Mouse (Mus musculus): ENCODE data around the gene Nfatc4. TPM values are rescaled to one million over a fixed set of nuclear protein-coding genes. Genes with fewer than 3 reads are reported as not detected.

Nfatc4 gene
- polyA plus RNA-seq, 1 experiment from 2014 or later, result 15.3 TPM

DNA sequence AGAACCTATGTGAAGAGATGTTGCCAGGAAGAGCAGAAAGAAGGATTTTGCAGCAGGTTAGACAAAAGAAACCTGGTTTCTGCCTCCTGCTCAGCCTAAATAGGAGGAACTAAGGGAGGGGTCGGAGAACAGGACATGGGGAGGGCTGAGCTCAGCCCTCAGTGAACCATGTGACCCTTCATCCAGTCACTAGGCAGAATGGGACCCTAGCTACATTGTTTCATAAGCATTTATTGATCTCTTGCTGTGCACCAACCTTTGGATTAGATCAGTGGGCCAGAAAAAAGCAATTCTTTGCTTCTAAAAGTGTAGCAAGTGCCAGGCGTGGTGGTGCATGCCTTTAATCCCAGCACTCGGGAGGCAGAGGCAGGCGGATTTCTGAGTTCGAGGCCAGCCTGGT lies 15.4 kb downstream of the Nfatc4 start:
- Histone ChIP-seq H3K36me3 (ENCODE audit: control insufficient read depth, insufficient read depth, low read length) (no peaks in the 10 kb centered on the region), H3K27me3 (replicated peaks; ENCODE audit: control insufficient read depth, insufficient read depth, low read length) (no peaks in the 10 kb centered on the region), H3K27ac (ENCODE audit: low read depth, low read length) (no peak overlapping the region), H3K4me2 (no peak overlapping the region), H3K4me1 (replicated peaks; ENCODE audit: control insufficient read depth, insufficient read depth, low read length) (0 out of 2 replicates have a peak, but pooled peaks cover 4% of the 10 kb centered on the region), H3K9me3 (ENCODE audit: control insufficient read depth, low read length) (no peaks in the 10 kb centered on the region), H3K9ac (ENCODE audit: low read depth, low read length) (no peak overlapping the region), H3K4me3 (ENCODE audit: low read depth, low read length) (no peak overlapping the region)
- 80% methylated on average over 5 of the region's 5 CpGs for WGBS
- ATAC-seq (replicated peaks; ENCODE audit: low FRiP score) (no peak), DNase-seq (ENCODE audit: low spot score) (no peak)

DNA sequence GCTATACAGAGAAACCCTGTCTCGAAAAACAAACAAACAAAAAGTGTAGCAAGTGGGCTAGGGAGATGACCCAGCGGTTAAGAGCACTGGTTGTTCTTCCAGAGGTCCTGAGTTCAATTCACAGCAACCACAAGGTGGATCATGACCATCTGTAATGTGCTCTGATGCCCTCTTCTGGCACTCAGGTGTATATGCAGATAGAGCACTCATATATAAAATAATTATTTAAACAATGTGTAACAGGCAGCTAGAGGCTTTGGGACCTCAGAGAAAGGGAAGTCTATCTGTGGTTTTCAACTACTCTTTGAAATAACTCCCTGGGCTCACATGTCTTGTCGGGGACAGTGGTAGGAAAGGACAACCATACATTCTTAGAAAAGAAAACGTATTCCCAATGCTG lies 15.8 kb downstream of the Nfatc4 start:
- no peak overlapping the region for H3K27ac ChIP-seq (ENCODE audit: low read depth, low read length)
- H3K9me3 ChIP-seq (ENCODE audit: control insufficient read depth, low read length), result no peaks in the 10 kb centered on the region
- H3K27me3 ChIP-seq (replicated peaks; ENCODE audit: control insufficient read depth, insufficient read depth, low read length), result no peaks in the 10 kb centered on the region
- no peak overlapping the region for H3K9ac ChIP-seq (ENCODE audit: low read depth, low read length)
- no peak overlapping the region for H3K4me3 ChIP-seq (ENCODE audit: low read depth, low read length)
- no peak overlapping the region for H3K4me2 ChIP-seq
- no peak for ATAC-seq (replicated peaks; ENCODE audit: low FRiP score)
- no peaks in the 10 kb centered on the region for H3K36me3 ChIP-seq (ENCODE audit: control insufficient read depth, insufficient read depth, low read length)
- WGBS, result 71% methylated on average over 4 of the region's 4 CpGs
- H3K4me1 ChIP-seq (replicated peaks; ENCODE audit: control insufficient read depth, insufficient read depth, low read length), result 0 out of 2 replicates have a peak, but pooled peaks cover 4% of the 10 kb centered on the region
- no peak for DNase-seq (ENCODE audit: low spot score)

DNA sequence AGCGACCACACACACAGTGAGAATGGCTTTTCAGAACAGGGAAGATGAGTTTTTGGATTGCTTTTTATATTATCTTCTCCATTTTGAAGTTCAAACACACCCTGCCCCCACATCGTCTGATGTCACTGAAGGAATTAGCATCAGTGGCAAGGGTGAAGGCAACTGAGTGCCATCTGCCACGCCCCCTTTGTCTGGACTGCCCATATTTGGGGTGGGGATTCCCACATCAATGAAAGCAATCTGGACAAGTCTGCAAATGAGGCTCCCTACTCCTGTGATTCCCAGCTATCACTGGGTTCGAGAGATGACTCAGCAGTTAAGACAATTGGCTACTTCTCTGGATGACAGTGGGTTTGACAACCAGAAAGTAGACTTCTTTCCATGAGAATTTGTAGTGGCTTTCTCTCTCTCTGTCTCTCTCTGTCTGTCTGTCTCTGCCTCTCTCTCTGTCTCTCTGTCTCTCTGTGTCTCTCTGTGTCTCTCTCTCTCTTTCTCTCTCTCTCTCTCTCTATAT lies 18.0 kb downstream of the Nfatc4 start:
- 65% methylated on average over 4 of the region's 4 CpGs for WGBS
- ATAC-seq (replicated peaks; ENCODE audit: low FRiP score) (no peak), DNase-seq (ENCODE audit: low spot score) (no peak)
- H3K4me2 ChIP-seq, result no peak overlapping the region
- no peaks in the 10 kb centered on the region for H3K36me3 ChIP-seq (ENCODE audit: control insufficient read depth, insufficient read depth, low read length)
- no peak overlapping the region for H3K4me3 ChIP-seq (ENCODE audit: low read depth, low read length)
- H3K4me1 ChIP-seq (replicated peaks; ENCODE audit: control insufficient read depth, insufficient read depth, low read length), result no peaks in the 10 kb centered on the region
- no peaks in the 10 kb centered on the region for H3K9me3 ChIP-seq (ENCODE audit: control insufficient read depth, low read length)
- no peaks in the 10 kb centered on the region for H3K27me3 ChIP-seq (replicated peaks; ENCODE audit: control insufficient read depth, insufficient read depth, low read length)
- H3K27ac ChIP-seq (ENCODE audit: low read depth, low read length), result no peak overlapping the region
- H3K9ac ChIP-seq (ENCODE audit: low read depth, low read length), result no peak overlapping the region

DNA sequence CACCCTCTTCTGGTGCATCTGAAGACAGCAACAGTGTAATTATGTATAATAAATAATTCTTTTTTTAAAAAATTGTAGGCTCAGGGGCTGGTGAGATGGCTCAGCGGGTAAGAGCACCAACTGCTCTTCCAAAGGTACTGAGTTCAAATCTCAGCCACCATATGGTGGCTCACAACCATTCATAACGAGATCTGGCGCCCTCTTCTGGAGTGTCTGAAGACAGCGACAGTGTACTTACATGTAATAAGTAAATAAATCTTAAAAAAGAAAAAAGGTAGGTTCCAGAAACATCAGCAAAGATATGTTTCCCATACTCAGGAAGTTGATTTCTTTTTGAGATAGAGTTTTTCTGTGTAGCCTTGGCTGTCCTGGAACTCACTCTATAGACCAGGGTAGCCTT lies 19.9 kb downstream of the Nfatc4 start:
- no peak overlapping the region for H3K27ac ChIP-seq (ENCODE audit: low read depth, low read length)
- H3K27me3 ChIP-seq (replicated peaks; ENCODE audit: control insufficient read depth, insufficient read depth, low read length), result no peaks in the 10 kb centered on the region
- H3K4me3 ChIP-seq (ENCODE audit: low read depth, low read length), result no peak overlapping the region
- no peak overlapping the region for H3K4me2 ChIP-seq
- WGBS, result 67% methylated on average over 4 of the region's 4 CpGs
- no peak overlapping the region for H3K9ac ChIP-seq (ENCODE audit: low read depth, low read length)
- DNase-seq (ENCODE audit: low spot score) (no peak), ATAC-seq (replicated peaks; ENCODE audit: low FRiP score) (no peak)
- peaks cover 4% of the 10 kb centered on the region; the same call in 1 of the 2 replicates for H3K4me1 ChIP-seq (replicated peaks; ENCODE audit: control insufficient read depth, insufficient read depth, low read length)
- H3K36me3 ChIP-seq (ENCODE audit: control insufficient read depth, insufficient read depth, low read length), result no peaks in the 10 kb centered on the region
- no peaks in the 10 kb centered on the region for H3K9me3 ChIP-seq (ENCODE audit: control insufficient read depth, low read length)

DNA sequence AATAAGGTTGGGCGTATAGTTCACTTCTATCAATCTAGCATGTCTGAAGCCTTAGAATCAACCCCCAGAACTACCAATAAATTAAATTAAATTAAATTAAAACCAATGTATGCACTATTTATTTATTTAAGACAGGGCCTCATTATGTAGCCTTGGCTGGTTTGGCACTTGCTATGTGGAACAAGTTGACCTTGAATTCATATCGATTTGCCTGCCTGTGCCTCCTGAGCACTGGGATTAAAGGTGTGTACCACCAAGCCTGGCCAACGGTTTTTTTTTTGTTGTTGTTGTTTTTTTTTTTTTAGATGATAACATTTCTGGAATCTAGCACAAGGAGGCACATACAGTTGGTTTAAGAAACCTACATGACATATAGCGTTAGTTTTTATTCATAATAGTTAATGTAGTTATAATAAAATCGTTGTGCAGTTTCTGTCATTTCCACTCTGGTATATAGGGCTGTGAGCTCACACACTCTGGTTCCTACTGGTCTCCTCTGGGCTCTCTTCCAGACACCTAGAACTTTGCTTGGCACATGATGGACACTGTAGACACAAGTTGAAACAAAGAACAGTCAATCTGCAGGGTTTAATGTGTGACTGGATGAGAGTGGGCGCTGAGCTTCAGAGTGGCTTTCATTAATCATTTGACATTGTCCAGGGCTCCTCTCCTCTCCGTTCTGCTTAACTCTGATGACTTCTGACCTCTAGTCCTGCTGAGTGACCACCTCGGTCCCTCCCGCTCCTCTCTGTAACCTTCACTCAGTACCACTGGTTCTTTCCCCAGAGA lies 22.8 kb downstream of the Nfatc4 start:
- no peak for ATAC-seq (replicated peaks; ENCODE audit: low FRiP score)
- H3K9ac ChIP-seq (ENCODE audit: low read depth, low read length), result no peak overlapping the region
- no peak overlapping the region; the same call in 1 of the 2 replicates for H3K27ac ChIP-seq (ENCODE audit: low read depth, low read length)
- no peak overlapping the region for H3K4me3 ChIP-seq (ENCODE audit: low read depth, low read length)
- H3K4me1 ChIP-seq (replicated peaks; ENCODE audit: control insufficient read depth, insufficient read depth, low read length), result peaks cover 4% of the 10 kb centered on the region; the same call in 1 of the 2 replicates
- WGBS, result 67% methylated on average over 9 of the region's 9 CpGs
- no peaks in the 10 kb centered on the region for H3K27me3 ChIP-seq (replicated peaks; ENCODE audit: control insufficient read depth, insufficient read depth, low read length)
- DNase-seq (ENCODE audit: low spot score), result no peak
- peak overlapping the region; percentile 14; the same call in 1 of the 2 replicates for H3K4me2 ChIP-seq
- H3K36me3 ChIP-seq (ENCODE audit: control insufficient read depth, insufficient read depth, low read length), result no peaks in the 10 kb centered on the region
- no peaks in the 10 kb centered on the region for H3K9me3 ChIP-seq (ENCODE audit: control insufficient read depth, low read length)

DNA sequence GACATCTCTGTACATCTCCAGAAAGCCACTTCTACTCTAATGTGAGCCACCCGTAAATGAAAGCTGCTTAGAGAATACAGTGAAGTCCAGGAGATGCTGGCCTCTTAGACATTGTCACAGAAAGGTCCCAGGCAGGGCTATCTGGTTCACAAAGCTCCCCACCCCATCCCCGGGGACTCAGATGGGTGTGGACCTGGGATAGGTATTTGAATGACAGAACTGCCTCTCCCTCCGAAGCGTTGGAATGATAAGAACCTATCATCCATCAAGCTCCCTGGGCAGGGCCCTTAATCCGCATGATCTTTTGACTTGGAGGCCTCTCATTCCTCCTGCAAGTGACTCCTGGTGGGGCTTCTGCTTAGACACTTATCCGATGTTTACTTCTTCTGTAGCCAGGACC lies 27.9 kb downstream of the Nfatc4 start:
- Histone ChIP-seq H3K9me3 (ENCODE audit: control insufficient read depth, low read length) (no peaks in the 10 kb centered on the region), H3K36me3 (ENCODE audit: control insufficient read depth, insufficient read depth, low read length) (no peaks in the 10 kb centered on the region), H3K27ac (ENCODE audit: low read depth, low read length) (no peak overlapping the region), H3K4me2 (no peak overlapping the region), H3K4me3 (ENCODE audit: low read depth, low read length) (no peak overlapping the region), H3K27me3 (replicated peaks; ENCODE audit: control insufficient read depth, insufficient read depth, low read length) (no peaks in the 10 kb centered on the region; the same call in 1 of the 2 replicates), H3K4me1 (replicated peaks; ENCODE audit: control insufficient read depth, insufficient read depth, low read length) (peaks cover 41% of the 10 kb centered on the region), H3K9ac (ENCODE audit: low read depth, low read length) (no peak overlapping the region)
- DNase-seq (ENCODE audit: low spot score) (no peak), ATAC-seq (replicated peaks; ENCODE audit: low FRiP score) (no peak)
- 38% methylated on average over 6 of the region's 6 CpGs for WGBS

DNA sequence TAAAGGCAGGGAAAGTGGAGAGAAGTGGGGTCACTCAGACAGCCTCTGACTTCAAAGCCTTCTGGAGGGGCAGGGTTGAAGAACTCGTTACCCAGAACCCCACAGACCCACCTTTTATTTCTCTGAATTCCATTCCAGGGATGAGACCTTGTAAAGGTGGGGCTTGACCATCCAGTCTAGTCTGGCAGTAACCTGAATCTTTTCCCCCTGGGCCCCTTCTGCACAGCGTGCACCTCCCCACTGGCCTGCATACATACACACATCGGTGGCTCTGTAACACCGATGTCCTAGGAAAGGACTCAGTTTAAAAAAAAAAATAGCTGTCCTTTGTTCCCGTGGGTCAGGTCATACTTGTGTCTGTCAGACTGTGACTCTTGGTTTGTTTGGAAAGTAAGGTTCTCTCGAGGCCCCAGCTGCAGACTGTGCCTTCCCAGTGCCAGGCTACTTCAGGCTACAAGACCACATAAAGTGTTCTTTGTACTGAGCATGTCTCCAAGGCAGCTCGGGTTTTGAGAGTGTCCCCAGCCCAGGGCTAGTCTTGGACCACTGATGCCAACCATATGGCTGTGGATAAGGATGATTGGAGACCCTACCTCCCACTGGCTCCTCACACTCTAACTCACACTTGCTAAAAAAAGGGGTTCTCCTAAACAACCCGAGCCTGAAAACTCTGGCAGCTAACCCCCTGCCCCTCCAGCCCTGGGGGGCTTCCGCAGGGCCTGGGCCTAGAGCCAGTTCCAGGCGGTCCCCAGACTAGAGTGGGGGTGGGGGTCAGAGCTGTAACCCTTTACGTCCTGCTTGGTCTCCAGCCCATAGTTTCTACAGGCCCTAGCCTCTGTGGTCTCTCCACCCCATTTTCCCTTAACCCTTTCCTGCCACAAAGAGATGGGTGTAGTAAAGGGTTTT lies 30.0 kb downstream of the Nfatc4 start:
- Histone ChIP-seq H3K27me3 (replicated peaks; ENCODE audit: control insufficient read depth, insufficient read depth, low read length) (no peaks in the 10 kb centered on the region; the same call in 1 of the 2 replicates), H3K9ac (ENCODE audit: low read depth, low read length) (peak overlapping the region; percentile 74), H3K4me2 (peak overlapping the region; percentile 87), H3K4me3 (ENCODE audit: low read depth, low read length) (peak overlapping the region; percentile 63), H3K36me3 (ENCODE audit: control insufficient read depth, insufficient read depth, low read length) (no peaks in the 10 kb centered on the region), H3K9me3 (ENCODE audit: control insufficient read depth, low read length) (no peaks in the 10 kb centered on the region), H3K27ac (ENCODE audit: low read depth, low read length) (peak overlapping the region; percentile 91), H3K4me1 (replicated peaks; ENCODE audit: control insufficient read depth, insufficient read depth, low read length) (peaks cover 47% of the 10 kb centered on the region)
- peak; percentile 61 for ATAC-seq (replicated peaks; ENCODE audit: low FRiP score)
- WGBS, result 20% methylated on average over 11 of the region's 11 CpGs
- peak; percentile 66 for DNase-seq (ENCODE audit: low spot score)

DNA sequence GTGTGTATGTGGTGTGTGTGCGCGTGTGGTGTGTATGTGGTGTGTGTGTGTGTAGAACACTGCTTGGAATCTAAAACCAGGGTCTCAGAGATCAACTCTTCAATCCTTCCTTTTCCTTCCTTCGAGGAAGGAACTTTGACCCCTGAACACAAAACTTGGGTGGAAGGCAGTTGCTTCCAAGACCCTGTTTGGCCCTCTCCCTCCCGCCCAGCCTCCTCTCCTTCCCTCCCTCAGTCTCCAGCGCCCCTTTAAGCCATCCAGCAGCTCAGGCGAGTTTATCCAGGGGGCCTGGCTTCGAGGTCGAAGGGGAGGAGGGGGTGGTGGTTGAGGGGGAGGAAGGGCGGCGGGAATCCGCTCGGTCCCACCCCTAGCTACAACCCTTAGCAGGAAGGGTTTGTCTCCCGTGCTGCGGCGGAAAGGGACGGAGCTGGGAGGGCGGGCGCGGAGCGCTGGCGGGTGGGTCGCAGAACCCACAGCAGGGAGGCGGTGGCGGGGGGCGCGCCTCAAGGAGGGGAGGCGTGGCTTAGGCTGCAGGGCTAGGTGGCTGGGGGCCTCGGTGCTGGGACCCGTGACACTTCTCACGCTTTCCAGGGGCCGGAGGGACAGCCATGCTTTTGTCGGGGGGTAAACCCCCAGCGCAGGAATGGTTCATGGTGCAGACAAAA lies 30.8 kb downstream of the Nfatc4 start, which contains the start of gene Nynrin:
Nynrin (plus strand) TSS at position 390 of the 665 bp plus-strand sequence.
- H3K4me1 ChIP-seq (replicated peaks; ENCODE audit: control insufficient read depth, insufficient read depth, low read length), result peaks cover 47% of the 10 kb centered on the region
- WGBS, result 4% methylated on average over 32 of the region's 33 CpGs
- ATAC-seq (replicated peaks; ENCODE audit: low FRiP score), result peak; percentile 77

More for the DNA sequence above, 30.8 kb downstream of the Nfatc4 start, which contains the start of gene Nynrin:
- H3K9me3 ChIP-seq (ENCODE audit: control insufficient read depth, low read length), result no peaks in the 10 kb centered on the region
- no peaks in the 10 kb centered on the region for H3K36me3 ChIP-seq (ENCODE audit: control insufficient read depth, insufficient read depth, low read length)
- peak; percentile 80 for DNase-seq (ENCODE audit: low spot score)
- peak within 1 kb of the TSS; percentile 63 for H3K4me3 ChIP-seq (ENCODE audit: low read depth, low read length)
- peak within 1 kb of the TSS; percentile 87 for H3K4me2 ChIP-seq
- peak within 1 kb of the TSS; percentile 74 for H3K9ac ChIP-seq (ENCODE audit: low read depth, low read length)
- no peaks in the 10 kb centered on the region; the same call in 1 of the 2 replicates for H3K27me3 ChIP-seq (replicated peaks; ENCODE audit: control insufficient read depth, insufficient read depth, low read length)
- H3K27ac ChIP-seq (ENCODE audit: low read depth, low read length), result peak within 1 kb of the TSS; percentile 91
